In genomic region chr9:121791206-121791605, GRCm38 (mm10) we compare ENCODE assay signal across 9 mouse cellular contexts. TPM values are rescaled to one million over a fixed set of nuclear protein-coding genes. Genes with fewer than 3 reads are reported as not detected.
DNase-seq lines count a peak whose midpoint lies in the region; ATAC-seq lines count a peak whose summit lies in the region.
"Had no signal": no experiment of that assay in that cellular context is flagged by ENCODE, and none has a peak within 500 bp of the region (broad histone marks: within the 10 kb centered on the region; RNA-seq: fewer than 3 reads in every experiment).

No protein-coding gene starts in this region.

- peaks cover 15% of the 10 kb centered on the region for H3K4me1 ChIP-seq in intestine, embryonic 15.5 days (replicated peaks)
- no peaks in the 10 kb centered on the region for H3K4me1 ChIP-seq in liver, embryonic 16.5 days (ENCODE audit: control insufficient read depth, low read depth, low read length)
- H3K4me1 ChIP-seq in forebrain, embryonic 12.5 days = no peaks in the 10 kb centered on the region

- H3K27ac ChIP-seq in intestine, embryonic 15.5 days = 0 out of 2 replicates have a peak overlapping the region, but pooled peaks have one; percentile 3
- no peak overlapping the region for H3K27ac ChIP-seq in liver, embryonic 16.5 days (ENCODE audit: low read length)
- no peak overlapping the region for H3K27ac ChIP-seq in forebrain, embryonic 12.5 days
- H3K27ac ChIP-seq: macrophage had no signal

- H3K36me3 ChIP-seq in intestine, embryonic 15.5 days = no peaks in the 10 kb centered on the region
- no peaks in the 10 kb centered on the region for H3K36me3 ChIP-seq in liver, embryonic 16.5 days (ENCODE audit: control insufficient read depth, insufficient read depth)
- H3K36me3 ChIP-seq in forebrain, embryonic 12.5 days (replicated peaks) = no peaks in the 10 kb centered on the region

- peak; percentile 76 for ATAC-seq in intestine, embryonic 15.5 days
- ATAC-seq in liver, embryonic 16.5 days (ENCODE audit: low read depth) = 0 out of 2 replicates have a peak, but pooled peaks have one; percentile 15
- ATAC-seq in forebrain, embryonic 12.5 days (ENCODE audit: low FRiP score) = no peak

- 9% methylated on average over 5 of the region's 5 CpGs for WGBS in intestine, embryonic 15.5 days
- 10% methylated on average over 5 of the region's 5 CpGs for WGBS in liver, embryonic 16.5 days (ENCODE audit: insufficient replicate concordance)
- WGBS in forebrain, embryonic 12.5 days = 12% methylated on average over 5 of the region's 5 CpGs

- H3K27me3 ChIP-seq in intestine, embryonic 15.5 days (replicated peaks) = no peaks in the 10 kb centered on the region; the same call in 1 of the 2 replicates
- no peaks in the 10 kb centered on the region for H3K27me3 ChIP-seq in liver, embryonic 16.5 days (ENCODE audit: control insufficient read depth, insufficient read depth, low read depth, low read length)
- H3K27me3 ChIP-seq in forebrain, embryonic 12.5 days = peaks cover 7% of the 10 kb centered on the region; the same call in 1 of the 2 replicates

- peak; percentile 63 for DNase-seq in right cerebral cortex, postnatal 14 days
- DNase-seq in right cerebral cortex, postnatal 36 days (ENCODE audit: low spot score in 2 of 2) = no peak
- DNase-seq in c-Kit-positive CD71-positive TER-119-negative erythroid progenitor cells, embryonic 14.5 days (ENCODE audit: low read depth) = peak; percentile 24
- peak; percentile 82 to 90 for DNase-seq in gastrocnemius, adult 8-10 months (ENCODE audit: low spot score in 2 of 2)
- peak; percentile 78 for DNase-seq in retina, embryonic 14.5 days (ENCODE audit: low spot score)

- H3K4me3 ChIP-seq in intestine, embryonic 15.5 days (replicated peaks) = no peak overlapping the region
- no peak overlapping the region for H3K4me3 ChIP-seq in liver, embryonic 16.5 days (ENCODE audit: low read depth, low read length)
- no peak overlapping the region for H3K4me3 ChIP-seq in forebrain, embryonic 12.5 days (replicated peaks)

- no peak overlapping the region for H3K9ac ChIP-seq in intestine, embryonic 15.5 days
- no peak overlapping the region for H3K9ac ChIP-seq in liver, embryonic 16.5 days (ENCODE audit: low read depth, low read length)
- H3K9ac ChIP-seq in forebrain, embryonic 12.5 days = no peak overlapping the region

- peak overlapping the region; percentile 6; the same call in 1 of the 2 replicates for H3K4me2 ChIP-seq in intestine, embryonic 15.5 days (replicated peaks)
- no peak overlapping the region for H3K4me2 ChIP-seq in liver, embryonic 16.5 days (ENCODE audit: low read depth, low read length)
- H3K4me2 ChIP-seq in forebrain, embryonic 12.5 days = no peak overlapping the region

- H3K9me3 ChIP-seq in intestine, embryonic 15.5 days = no peaks in the 10 kb centered on the region
- no peaks in the 10 kb centered on the region for H3K9me3 ChIP-seq in liver, embryonic 16.5 days (replicated peaks; ENCODE audit: control insufficient read depth, low read length)
- no peaks in the 10 kb centered on the region for H3K9me3 ChIP-seq in forebrain, embryonic 12.5 days

RNA-seq across cellular contexts. Expression of gene Hhatl, which starts 1.1 kb away (rescaled TPM):
- 100 to 1,000 TPM; 129 to 160 (median 141) TPM for total RNA-seq in gastrocnemius, adult 8-10 months (2022)
- 1.1 and 1.5 TPM in 2 replicates for polyA plus RNA-seq in intestine, embryonic 15.5 days (2015; fragmentation: Nextera tagmentation; extraction: Ambion mirVana)
- 0.07 and 0.31 TPM in 2 replicates for polyA plus RNA-seq in liver, embryonic 16.5 days (2015; fragmentation: Nextera tagmentation; extraction: Ambion mirVana)
- not detected in 2 replicates for polyA plus RNA-seq in forebrain, embryonic 12.5 days (2016; fragmentation: Nextera tagmentation; extraction: Ambion mirVana)
- polyA plus RNA-seq: macrophage had no signal

RNA-seq across cellular contexts. Expression of gene Klhl40, which starts 13.8 kb away (rescaled TPM):
- total RNA-seq in gastrocnemius, adult 8-10 months (2022) = 100 to 1,000 TPM; 117 to 138 (median 135) TPM
- polyA plus RNA-seq in intestine, embryonic 15.5 days (2015; fragmentation: Nextera tagmentation; extraction: Ambion mirVana) = 0.29 and 0.39 TPM in 2 replicates
- polyA plus RNA-seq in liver, embryonic 16.5 days (2015; fragmentation: Nextera tagmentation; extraction: Ambion mirVana) = 0.53 and 1.5 TPM in 2 replicates
- 0.28 TPM in 1 of 2 replicates, not detected in the other for polyA plus RNA-seq in forebrain, embryonic 12.5 days (2016; fragmentation: Nextera tagmentation; extraction: Ambion mirVana)
- polyA plus RNA-seq: macrophage had no signal

RNA-seq across cellular contexts. Expression of gene Zfp651, which starts 32.1 kb away (rescaled TPM):
- 100 to 1,000 TPM; 144 to 158 (median 155) TPM for total RNA-seq in gastrocnemius, adult 8-10 months (2022)
- polyA plus RNA-seq in intestine, embryonic 15.5 days (2015; fragmentation: Nextera tagmentation; extraction: Ambion mirVana) = 13.0 and 14.0 TPM in 2 replicates
- 0.50 and 0.89 TPM in 2 replicates for polyA plus RNA-seq in liver, embryonic 16.5 days (2015; fragmentation: Nextera tagmentation; extraction: Ambion mirVana)
- polyA plus RNA-seq in forebrain, embryonic 12.5 days (2016; fragmentation: Nextera tagmentation; extraction: Ambion mirVana) = 9.5 and 10.8 TPM in 2 replicates

RNA-seq across cellular contexts. Expression of gene Ccdc13, which starts 48.1 kb away (rescaled TPM):
- under 1 TPM in 1 of 4 experiments, not detected in 3; 0.15 TPM for total RNA-seq in gastrocnemius, adult 8-10 months (2022)
- polyA plus RNA-seq in intestine, embryonic 15.5 days (2015; fragmentation: Nextera tagmentation; extraction: Ambion mirVana) = 1.1 and 1.3 TPM in 2 replicates
- 0.07 TPM in 1 of 2 replicates, not detected in the other for polyA plus RNA-seq in liver, embryonic 16.5 days (2015; fragmentation: Nextera tagmentation; extraction: Ambion mirVana)
- 3.1 and 3.6 TPM in 2 replicates for polyA plus RNA-seq in forebrain, embryonic 12.5 days (2016; fragmentation: Nextera tagmentation; extraction: Ambion mirVana)
- polyA plus RNA-seq: macrophage had no signal

Comparison
In these comparisons a context has a peak if more than half of its experiments do, and no peak if none do; other contexts are left out.
1. DNase-seq: peak in right cerebral cortex, postnatal 14 days (single experiment), c-Kit-positive CD71-positive TER-119-negative erythroid progenitor cells, embryonic 14.5 days (single experiment), gastrocnemius, adult 8-10 months (2 of 2) and retina, embryonic 14.5 days (single experiment); none in right cerebral cortex, postnatal 36 days (0 of 2).